Mouse (Mus musculus): Measurements from ENCODE around the gene S100a3. TPM values are rescaled to one million over a fixed set of nuclear protein-coding genes. Genes with fewer than 3 reads are reported as not detected.

Gene S100a3
- polyA plus RNA-seq, 1 experiment from 2014 or later, result not detected

Other genes with a start within 250 kb of the S100a3 start
- gene Slc27a3, start 170.6 kb upstream of the S100a3 start, polyA plus RNA-seq (2016; fragmentation: Nextera tagmentation; extraction: Ambion mirVana), result 16.4 and 20.1 TPM in 2 replicates
- gene Ints3, start 127.0 kb upstream of the S100a3 start, polyA plus RNA-seq (2016; fragmentation: Nextera tagmentation; extraction: Ambion mirVana), result 36.2 and 36.9 TPM in 2 replicates
- 2.9 and 3.3 TPM in 2 replicates for gene Npr1, start 94.7 kb upstream of the S100a3 start, polyA plus RNA-seq (2016; fragmentation: Nextera tagmentation; extraction: Ambion mirVana)
- 343 and 346 TPM in 2 replicates for gene Ilf2, start 84.5 kb upstream of the S100a3 start, polyA plus RNA-seq (2016; fragmentation: Nextera tagmentation; extraction: Ambion mirVana)
- 65.5 and 75.1 TPM in 2 replicates for gene Snapin, start 69.5 kb upstream of the S100a3 start, polyA plus RNA-seq (2016; fragmentation: Nextera tagmentation; extraction: Ambion mirVana)
- 193 and 205 TPM in 2 replicates for gene Chtop, start 51.1 kb upstream of the S100a3 start, polyA plus RNA-seq (2016; fragmentation: Nextera tagmentation; extraction: Ambion mirVana)
- gene S100a1, start 46.2 kb upstream of the S100a3 start, polyA plus RNA-seq (2016; fragmentation: Nextera tagmentation; extraction: Ambion mirVana), result 5.4 and 7.2 TPM in 2 replicates
- gene S100a13, start 46.1 kb upstream of the S100a3 start, polyA plus RNA-seq (2016; fragmentation: Nextera tagmentation; extraction: Ambion mirVana), result 9.3 and 9.5 TPM in 2 replicates
- not detected in 2 replicates for gene S100a14, start 33.7 kb upstream of the S100a3 start, polyA plus RNA-seq (2016; fragmentation: Nextera tagmentation; extraction: Ambion mirVana)
- gene S100a16, start 23.3 kb upstream of the S100a3 start, polyA plus RNA-seq (2016; fragmentation: Nextera tagmentation; extraction: Ambion mirVana), result 30.8 and 35.3 TPM in 2 replicates
- gene S100a2, start 29.7 kb downstream of the S100a3 start, polyA plus RNA-seq (2016; fragmentation: Nextera tagmentation; extraction: Ambion mirVana), result not detected in 2 replicates
- gene Gm42674, start 41.3 kb downstream of the S100a3 start, polyA plus RNA-seq (2016; fragmentation: Nextera tagmentation; extraction: Ambion mirVana), result not detected in 2 replicates
- gene S100a4, start 43.2 kb downstream of the S100a3 start, polyA plus RNA-seq (2016; fragmentation: Nextera tagmentation; extraction: Ambion mirVana), result 0.35 and 0.81 TPM in 2 replicates
- gene S100a5, start 47.9 kb downstream of the S100a3 start, polyA plus RNA-seq (2016; fragmentation: Nextera tagmentation; extraction: Ambion mirVana), result not detected in 2 replicates
- 14.0 and 23.4 TPM in 2 replicates for gene S100a6, start 52.3 kb downstream of the S100a3 start, polyA plus RNA-seq (2016; fragmentation: Nextera tagmentation; extraction: Ambion mirVana)
- gene S100a7a, start 93.4 kb downstream of the S100a3 start, polyA plus RNA-seq (2016; fragmentation: Nextera tagmentation; extraction: Ambion mirVana), result 0.15 TPM in 1 of 2 replicates, not detected in the other
- 2.3 TPM in 1 of 2 replicates, not detected in the other for gene S100a8, start 108.4 kb downstream of the S100a3 start, polyA plus RNA-seq (2016; fragmentation: Nextera tagmentation; extraction: Ambion mirVana)
- 0.48 TPM in 1 of 2 replicates, not detected in the other for gene S100a9, start 135.1 kb downstream of the S100a3 start, polyA plus RNA-seq (2016; fragmentation: Nextera tagmentation; extraction: Ambion mirVana)
- gene Pglyrp4, start 166.3 kb downstream of the S100a3 start, polyA plus RNA-seq (2016; fragmentation: Nextera tagmentation; extraction: Ambion mirVana), result not detected in 2 replicates
- not detected in 2 replicates for gene Gm5849, start 217.3 kb downstream of the S100a3 start, polyA plus RNA-seq (2016; fragmentation: Nextera tagmentation; extraction: Ambion mirVana)

Data from midbrain, embryonic 10.5 days (tissue).